Mouse (Mus musculus) frontal cortex, postnatal 10 days (tissue): Measurements from ENCODE around the gene Frmd4b.
A peak's percentile ranks its signal among the peaks of the same experiment; 100 is the strongest.

Experiments used
- DNase-seq, 2 experiments: peaks; one replicate each; pipeline ENCODE4 v3.0.0; 2022; ENCODE audit warnings: low spot score in 2 of 2, mixed read lengths in 1 of 2

Gene Frmd4b

DNA sequence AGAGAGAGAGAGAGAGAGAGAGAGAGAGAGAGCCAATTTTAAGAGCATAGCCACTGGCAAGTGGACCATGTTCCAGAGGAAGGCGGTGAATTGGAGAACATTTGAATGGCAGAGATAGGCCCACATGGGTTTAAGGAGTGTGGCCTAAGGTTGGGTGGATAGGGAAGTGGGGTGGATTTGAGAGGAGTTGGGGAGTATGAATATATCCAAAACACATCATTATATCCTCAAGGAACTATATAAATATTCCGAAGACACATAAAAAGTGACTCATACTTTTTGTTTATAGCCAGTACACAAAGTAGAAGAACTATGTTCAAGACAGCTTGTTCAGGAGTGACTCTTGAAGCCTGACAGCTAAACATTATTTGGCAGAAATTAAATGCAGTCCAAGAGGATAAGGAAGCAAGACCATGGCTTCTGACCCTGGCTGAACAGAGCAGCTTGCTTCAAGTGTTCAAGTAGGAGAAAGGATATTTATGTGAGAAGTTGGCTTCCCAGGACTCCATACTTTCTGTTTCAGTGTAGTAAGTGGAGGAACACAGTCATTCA is 36.8 kb downstream of the Frmd4b start:
- DNase-seq: no peak

DNA sequence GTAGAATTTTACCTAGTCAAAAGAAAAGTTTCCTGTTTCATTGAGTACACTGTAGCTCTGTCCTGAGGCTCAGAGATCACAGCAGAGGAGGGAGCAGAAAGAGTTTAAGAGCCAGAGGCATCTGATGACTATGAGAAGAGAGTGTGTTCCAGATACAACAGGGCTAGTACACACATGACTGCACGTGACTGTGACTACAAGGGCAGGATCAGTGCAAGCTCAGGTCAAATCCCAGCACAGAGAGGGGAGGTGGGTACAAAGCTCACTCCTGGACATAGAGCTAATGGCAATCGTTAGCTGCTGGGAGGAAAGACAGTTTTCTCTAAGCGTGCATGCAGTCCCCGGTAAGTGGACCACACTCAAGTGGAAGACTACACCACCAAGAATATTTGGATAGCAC is 37.6 kb downstream of the Frmd4b start:
- no peak for DNase-seq

DNA sequence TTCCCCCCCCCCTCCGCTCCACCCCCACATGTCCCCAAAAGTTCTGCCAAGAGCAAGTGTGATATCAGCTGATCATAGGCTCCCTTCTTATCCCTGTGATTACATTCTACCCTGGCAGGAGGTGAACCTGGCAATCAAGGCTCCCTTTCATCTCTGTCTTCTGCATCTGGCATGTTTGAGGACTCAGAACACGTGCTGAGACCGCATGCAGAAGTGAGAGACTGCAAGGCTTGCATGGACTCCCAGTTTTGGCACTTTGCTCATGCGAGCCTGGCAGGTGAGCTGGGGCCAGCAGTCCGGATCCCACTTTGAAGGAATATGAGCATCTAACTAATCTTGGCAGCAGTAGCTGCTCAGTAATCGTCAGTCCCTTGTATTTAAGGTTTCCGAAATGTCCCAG is 39.1 kb downstream of the Frmd4b start:
- DNase-seq: no peak

DNA sequence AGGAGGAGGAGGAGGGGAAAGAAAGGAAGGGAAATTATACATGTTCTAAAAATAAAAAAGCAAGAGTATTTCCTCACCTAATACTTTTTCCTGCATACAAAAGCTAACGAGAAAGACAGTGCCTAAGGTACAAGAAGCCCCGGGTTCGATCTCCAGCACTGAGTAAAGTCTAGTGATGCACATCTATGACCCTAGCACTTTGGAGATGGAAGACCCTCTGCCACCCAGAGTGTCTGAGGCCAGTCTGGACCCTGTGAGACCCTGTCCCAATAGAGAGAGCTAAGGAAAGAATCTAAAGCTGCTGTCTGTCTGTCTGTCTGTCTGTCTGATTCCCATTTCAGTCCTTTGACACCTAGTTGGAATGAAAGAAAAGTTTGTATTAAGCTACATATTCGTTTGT is 40.0 kb downstream of the Frmd4b start:
- DNase-seq: no peak

DNA sequence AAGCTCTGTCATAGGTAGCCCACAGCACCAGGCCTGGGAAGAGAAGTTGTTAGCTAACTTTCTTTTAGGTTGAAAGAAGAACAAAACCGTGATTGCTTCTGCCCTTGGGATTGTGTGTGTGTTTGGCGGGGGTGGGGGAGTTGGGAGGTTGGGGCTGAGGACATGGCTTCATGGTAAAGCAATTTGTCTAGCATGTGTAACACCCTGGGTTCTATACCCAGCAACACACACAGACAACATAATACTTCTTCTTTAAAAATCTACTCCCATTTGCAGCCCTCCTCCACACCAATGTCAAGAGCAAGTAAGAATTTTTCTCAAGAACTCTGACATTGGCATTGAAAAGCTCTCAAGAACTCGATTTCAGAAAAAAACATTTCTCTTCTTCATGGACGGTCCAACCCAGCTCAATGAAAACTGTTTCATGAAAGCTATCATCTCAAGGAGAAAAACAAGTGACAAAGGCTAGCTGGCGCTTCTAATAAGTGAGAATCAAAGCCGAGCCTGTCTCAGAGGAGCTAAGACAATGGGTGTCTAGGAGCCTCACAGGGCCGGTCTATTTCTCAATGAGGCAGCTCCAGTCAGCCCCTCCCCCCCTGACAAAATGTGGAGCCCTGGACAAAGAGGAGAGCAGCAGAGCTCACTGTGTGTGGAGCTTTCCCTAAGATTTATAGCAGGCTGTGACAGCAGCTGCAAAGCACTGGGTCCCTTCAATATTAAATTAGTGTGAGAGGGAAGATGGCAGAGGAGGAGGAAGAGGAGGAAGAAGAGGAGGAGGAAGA is 40.6 kb downstream of the Frmd4b start:
- DNase-seq: no peak

DNA sequence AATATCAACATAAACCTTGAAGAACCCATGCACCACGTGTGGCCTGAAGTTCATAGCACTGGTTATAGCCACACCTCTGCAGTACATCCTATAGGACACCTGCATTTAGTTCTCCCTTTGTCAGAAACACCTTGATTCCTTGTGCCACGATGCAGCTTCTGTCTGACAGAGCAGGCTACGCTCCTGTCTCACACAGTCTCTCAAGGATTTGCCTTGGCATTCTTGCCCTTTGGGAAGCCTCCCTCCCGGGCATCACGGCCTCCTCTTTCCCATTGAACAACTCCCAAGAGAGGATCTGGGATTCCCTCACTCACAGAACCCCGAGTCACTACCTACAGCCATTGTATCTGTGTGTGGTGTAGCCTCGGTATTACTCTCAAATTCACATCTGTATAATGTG is 41.2 kb downstream of the Frmd4b start:
- no peak for DNase-seq

DNA sequence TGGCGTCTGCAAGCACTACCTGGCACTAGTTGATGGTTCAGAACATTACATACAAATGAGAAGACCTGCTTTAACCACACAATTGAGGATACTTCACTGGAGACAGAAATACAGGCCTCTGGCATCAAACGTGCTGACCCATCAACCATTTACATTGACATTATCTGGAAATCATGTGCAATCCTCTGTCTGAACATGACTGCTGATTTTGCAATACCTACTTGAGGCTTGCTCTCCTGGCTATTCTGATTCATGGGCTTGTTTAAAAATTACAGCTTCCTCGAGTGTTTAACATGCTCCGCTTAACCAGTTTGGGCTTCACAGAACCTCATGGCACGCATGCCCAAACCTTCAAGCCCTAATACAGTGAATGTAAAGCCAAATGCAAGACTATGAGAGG is 42.4 kb downstream of the Frmd4b start:
- no peak for DNase-seq

DNA sequence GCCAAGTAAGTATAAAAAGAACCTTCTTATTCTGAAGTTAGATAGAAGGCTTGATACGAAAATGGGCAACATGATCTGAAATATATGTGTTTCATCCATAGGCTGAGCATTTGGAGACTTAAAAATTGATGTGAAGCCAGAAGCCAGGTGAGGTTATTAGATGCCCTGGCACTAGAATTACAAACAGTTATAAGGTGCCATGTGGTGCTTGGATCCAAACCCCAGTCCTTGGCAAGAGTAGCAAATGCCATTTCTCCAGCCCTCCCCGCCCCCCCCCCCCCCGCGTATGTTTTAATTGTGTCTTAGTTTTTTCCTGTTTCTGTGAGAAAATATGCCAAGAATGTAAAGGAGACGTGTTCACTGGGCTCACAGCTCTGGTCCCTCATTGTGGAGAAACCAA is 45.1 kb downstream of the Frmd4b start:
- no peak for DNase-seq

DNA sequence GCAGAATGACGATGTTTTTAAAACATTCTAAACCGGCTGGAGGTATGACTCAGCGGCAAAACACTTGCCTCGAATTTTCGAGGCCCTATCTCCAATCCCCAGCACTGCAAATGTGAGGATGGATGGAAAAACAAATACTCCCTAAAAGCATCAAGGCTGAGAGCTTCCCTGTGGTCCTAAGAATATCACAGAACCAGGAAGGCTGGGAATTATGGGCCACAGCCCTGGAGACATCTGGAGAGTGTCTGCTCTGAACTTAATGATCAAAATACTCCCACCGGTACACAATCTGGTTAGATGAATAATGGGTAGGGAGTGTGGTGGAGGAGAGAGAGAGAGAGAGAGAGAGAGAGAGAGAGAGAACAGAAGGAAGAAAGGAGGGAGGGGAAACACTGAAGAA is 48.8 kb downstream of the Frmd4b start:
- DNase-seq: no peak

DNA sequence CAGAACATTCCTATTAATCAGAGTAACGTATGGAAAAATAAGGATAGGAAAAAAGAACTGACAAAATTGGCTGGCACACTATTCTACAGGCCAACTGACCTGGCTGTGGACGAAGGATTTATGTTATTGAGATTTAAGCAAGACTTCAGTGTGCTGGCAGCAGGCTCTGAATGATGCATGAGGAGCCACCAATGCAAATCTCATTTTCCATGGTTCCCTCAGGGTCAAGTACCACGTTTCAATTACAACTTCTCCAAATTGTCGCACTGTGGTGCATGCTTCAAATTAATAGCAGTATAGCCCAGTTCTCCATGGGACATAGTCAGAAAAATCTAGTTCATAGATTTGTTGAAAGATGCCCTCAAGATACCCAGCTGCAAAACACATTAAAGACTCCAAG is 50.6 kb downstream of the Frmd4b start:
- DNase-seq: no peak

DNA sequence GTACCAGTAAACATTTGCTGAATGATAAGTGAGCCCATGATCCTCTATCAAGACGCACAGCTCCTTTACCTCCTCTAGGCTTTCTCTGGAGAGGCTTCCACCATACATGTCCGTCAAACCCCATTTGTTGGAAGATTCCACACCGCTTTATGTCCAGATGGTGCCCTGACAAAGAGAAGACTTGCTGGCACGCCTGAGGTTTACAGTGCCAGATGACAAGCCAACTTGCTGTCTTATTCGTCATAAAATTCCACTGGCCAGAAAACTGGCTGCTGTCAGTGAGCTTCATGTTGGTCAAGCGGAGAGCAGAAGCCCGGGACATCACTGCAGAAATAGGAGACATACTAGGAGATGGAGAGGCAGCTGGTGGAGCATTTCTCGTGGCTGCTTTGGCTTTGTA is 60.2 kb downstream of the Frmd4b start:
- DNase-seq: no peak

DNA sequence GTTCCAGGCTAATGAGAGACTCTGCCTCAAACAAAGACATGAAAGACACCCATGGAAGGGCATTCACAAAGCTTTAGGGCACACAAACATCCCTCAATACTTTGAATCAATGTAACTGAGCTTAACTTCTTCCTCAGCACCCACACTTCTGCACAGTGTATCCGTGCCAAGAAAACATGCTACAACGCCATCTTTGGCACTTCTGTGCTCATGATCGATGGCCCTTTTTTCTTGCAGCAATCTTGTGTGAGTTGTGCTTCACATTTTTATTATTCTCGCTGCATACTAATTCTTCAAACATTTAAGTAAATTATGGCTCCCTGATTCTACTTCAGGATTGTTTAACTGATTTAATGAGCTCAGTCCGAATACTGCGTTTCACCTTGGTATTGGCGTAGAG is 61.7 kb downstream of the Frmd4b start:
- no peak for DNase-seq

DNA sequence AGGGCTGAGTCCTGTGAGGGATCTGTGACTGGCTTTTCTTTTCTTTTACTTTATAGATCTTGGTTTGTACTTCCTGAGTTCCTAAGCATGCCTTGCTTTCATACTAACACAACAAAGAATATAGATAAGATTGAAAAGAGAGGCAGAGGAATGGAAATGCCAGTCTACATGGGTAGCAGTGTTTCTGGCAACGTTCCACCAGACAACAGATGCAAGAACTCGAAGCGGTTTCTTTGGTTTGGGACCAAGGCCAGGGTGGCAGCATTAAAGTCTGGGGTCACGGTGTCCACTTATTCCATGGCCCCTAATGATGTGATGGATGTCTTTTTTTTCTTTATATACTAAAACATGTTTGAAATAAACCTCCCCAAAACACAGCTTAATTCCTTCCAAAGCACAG is 63.9 kb downstream of the Frmd4b start:
- no peak for DNase-seq

DNA sequence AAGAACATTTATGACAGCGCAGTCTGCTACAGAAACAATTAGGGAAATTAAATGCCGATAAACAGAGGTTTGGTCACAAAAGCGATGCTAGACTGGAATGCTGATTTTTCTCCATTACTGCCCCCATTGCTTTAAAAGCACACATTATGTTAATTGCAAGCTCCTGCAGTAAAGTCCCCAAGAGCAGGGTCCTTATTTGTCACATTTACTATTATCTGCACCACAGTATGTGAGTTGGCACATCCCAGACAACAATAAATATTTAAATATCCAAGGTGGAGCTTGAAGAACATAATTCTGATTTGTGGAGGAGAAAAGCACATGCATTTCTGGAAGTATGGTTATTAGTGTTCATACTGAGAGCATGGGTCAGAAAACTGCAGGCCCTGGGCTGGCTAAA is 64.8 kb downstream of the Frmd4b start:
- no peak for DNase-seq

DNA sequence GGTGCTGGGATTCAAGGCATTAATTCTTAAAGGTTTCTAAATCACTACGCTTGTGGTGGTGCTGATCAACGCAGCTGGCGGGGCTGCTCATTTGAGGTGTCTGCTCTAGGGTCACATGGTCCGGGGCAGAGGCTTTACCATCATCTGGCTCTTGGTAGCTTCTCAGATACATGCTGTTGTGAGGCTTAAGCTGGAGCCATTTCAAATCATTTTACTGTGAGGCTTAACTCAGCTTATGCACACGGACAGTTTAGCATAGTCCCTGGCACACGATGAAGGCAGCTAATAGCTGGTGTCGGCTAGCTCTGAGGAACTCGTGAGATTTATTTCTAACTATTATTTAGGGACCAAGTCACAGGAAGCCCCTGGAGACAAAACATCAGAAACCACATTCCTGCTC is 65.5 kb downstream of the Frmd4b start:
- no peak for DNase-seq

DNA sequence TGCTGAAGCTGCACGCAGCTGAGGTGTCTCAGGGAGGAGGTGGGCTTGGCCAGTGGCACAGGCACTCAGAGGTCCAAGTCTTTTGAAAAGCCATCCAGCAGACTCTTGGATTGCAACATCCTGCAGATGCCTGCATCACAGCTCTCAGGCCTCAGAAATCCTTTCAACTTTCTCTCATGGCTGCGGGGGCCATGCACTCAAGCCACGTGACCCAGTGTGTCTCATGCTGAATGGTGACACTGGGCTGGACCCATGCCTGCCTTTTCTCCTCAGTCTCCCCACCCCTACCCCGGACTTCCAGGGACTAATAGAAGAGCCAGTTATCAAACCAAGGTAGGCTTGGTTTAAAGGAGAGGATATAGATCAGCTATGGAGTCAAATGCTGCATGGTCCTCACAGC is 66.2 kb downstream of the Frmd4b start:
- no peak for DNase-seq

DNA sequence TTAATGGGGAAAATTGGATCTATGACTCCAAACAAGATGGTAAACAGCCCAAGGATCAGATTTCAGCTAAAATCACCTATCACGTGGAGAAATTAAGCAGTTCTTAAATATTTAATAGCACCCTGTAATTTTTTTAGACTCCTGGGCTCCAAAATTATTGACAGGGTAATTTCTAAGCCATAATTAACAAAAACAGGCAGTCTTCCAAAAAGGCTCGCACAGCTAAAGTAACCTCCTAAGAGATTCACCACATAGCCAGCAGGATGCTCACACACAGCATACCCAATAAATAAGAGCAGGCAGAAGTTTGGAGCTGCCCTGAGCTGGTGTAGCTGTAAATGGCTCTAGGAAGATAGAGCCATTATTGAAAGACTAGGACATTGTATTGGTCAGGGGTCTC is 76.9 kb downstream of the Frmd4b start:
- no peak for DNase-seq

DNA sequence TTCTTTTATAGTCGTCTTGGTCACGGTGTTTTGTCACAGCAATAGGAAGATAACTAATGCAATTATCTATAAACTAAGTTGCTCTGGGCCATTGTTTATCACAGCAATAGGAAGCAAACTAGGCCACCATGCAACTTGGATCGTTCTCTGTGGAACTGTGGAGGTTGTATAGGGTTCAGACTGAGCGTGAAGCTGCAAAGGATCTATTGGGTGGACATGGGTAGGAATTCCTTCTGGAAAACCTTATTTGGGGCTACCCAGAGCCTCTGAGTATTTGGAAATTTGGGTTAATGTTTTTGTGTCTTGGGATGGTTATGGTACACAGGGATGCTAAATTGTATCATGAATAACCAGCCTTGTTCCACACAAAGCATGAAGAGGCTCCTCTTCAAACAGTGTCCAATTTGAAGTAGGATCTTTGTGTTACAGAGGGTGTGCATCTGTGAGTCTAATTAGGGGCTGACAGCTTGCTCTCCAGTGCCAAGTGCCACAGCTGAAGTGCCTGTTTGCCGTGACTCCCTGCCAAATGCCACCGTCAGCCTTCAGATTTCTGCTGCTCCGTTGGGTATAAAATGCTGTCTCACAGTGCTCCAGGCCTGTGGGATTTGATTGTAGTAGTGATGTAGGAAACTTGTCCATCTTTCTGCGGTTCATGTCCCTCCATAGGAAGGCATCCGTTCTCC is 81.4 kb downstream of the Frmd4b start:
- peak; percentile 31 to 48 for DNase-seq

DNA sequence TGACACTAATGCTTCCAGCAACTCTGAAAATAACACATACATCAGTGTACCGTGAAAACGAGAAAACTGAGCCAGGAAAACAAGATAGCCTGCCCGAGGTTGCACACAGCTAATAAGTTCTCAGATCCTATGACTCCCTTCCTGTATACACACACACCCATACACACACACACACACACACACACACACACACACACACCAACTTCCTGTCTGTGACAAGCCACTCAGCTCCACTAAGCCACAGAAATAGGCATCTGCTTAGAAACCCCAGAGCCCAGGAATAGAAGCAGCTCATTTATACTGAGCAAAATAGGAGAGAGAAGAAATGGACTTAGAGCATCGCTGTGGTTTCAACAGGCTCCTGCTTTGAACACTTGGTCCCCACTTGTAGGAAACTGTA is 86.3 kb downstream of the Frmd4b start:
- no peak for DNase-seq

DNA sequence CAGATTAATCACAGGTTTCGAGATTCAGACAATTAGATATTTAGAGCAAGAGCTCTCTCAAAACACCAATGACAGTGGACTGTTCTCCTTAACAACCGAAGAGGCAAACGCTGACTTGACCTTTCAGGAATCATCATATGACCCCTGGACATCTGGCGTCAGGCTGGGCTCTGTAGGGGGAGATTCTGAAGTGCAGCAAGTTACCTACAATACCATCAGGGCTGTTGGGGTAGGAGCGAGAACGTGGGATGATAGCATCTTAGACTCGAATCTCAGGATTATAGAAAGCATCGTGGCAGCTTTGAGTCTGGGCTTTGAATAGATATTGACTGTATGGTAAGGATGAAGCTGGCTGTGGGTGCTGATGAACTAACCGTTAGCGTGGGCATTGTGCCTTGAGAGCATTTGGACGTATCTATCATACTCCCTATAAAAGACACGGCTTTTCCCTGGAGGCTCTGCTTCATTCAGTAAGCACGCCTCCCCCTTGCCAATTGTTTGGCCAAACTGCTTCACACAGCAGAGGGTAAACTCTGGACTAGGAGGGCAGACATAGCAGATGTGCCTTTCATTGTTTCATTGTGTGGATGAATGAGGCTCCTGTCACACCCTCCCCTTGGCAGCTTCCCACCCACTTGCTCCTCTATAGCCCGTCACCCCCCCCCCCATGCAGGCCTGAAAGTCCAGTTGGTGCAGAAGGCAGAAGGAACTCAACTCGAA is 88.2 kb downstream of the Frmd4b start:
- no peak for DNase-seq

DNA sequence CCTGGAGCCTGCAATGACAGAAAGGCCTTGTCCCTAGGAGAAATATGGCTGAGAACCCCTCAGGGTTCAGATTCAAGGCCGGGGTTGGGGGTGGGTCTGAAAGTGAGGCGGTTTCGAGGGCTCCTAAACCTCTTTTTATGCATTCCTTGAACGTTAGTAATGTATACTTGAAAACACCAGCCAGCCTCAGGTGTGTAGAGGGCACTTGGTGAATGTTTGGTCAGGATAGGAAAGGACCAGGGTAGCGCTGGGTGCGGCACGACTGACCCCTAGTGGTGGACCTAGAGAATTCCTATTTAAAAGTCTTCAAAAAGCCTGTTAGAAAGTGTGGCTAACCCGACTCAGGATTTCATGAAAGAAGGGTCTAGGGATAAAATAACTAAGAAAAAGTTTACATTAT is 91.2 kb downstream of the Frmd4b start:
- DNase-seq: peak in 1 of 2 experiments; percentile 20

DNA sequence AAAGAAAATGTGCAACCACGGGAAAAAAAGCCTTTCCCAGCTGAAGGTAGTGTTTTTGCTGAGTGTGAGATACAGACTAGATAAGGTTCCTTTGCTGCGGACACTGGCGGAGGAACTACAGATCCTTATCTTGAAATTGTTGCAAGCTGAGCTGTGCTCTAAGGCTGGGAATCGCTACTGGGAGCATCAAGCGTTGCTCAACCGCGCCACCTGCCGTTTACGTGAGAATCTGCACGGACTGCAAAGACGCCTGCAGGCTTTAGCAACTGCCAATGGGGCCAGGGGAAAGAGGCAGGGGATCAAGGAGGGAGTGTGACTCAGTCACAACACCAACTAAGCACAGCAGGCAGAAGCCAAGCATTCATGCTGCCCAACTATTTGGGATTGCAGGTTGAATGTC is 94.2 kb downstream of the Frmd4b start:
- peak; percentile 31 to 76 for DNase-seq
